Mouse (Mus musculus): ENCODE measurements around the gene Ago1. TPM values are rescaled to one million over a fixed set of nuclear protein-coding genes. Genes with fewer than 3 reads are reported as not detected.
A peak's percentile ranks its signal among the peaks of the same experiment; 100 is the strongest.

Ago1 gene
- polyA plus RNA-seq, 1 experiment from 2014 or later, result 23.4 TPM

DNA sequence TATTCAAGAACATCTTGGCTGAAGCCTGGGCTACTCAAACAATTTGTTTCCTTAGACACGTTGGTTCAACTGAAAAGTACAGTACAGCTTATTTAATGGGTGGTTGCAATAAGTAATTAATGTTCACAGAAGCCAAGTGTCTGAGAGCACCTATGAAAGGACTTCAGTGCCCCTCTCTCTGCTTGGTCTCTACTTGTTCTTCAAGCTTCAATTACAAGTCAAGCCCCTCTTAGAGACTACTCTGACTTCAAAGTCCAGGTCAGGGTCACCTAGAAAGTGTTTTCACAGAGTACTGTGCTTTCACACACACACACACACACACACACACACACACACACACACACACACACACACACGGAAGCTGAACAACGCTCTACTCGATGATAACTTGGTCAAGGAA is 25.0 kb upstream of the Ago1 start:
- no peaks in the 10 kb centered on the region for H3K27me3 ChIP-seq
- H3K4me1 ChIP-seq, result no peaks in the 10 kb centered on the region
- H3K27ac ChIP-seq, result no peak overlapping the region
- WGBS, result 93% methylated on average over 4 of the region's 4 CpGs
- no peak overlapping the region for H3K4me2 ChIP-seq
- no peaks in the 10 kb centered on the region for H3K9me3 ChIP-seq
- no peak overlapping the region for H3K9ac ChIP-seq
- peaks cover 10% of the 10 kb centered on the region for H3K36me3 ChIP-seq (replicated peaks)
- H3K4me3 ChIP-seq (replicated peaks), result no peak overlapping the region
- ATAC-seq (ENCODE audit: low FRiP score), result no peak

DNA sequence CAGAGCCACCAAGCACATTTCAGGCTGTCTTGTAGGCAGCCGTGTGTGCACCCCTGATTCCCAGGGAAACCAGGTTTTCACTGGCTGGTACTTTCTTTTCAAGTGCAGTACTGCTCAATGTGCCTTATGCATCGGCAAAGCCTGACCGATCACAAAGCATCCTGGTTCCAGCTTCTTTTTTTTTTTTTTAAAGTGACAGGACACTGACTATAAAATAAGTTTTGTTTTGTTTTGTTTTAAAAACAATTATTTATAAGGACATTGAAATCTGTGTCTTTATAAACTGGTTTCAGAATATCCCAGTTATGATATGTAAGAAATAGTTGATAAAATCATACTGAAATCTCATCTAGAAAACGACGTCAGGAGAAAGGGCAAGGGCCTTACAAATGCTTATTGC is 23.6 kb upstream of the Ago1 start:
- Histone ChIP-seq H3K36me3 (replicated peaks) (peaks cover 10% of the 10 kb centered on the region), H3K9ac (no peak overlapping the region), H3K9me3 (no peaks in the 10 kb centered on the region), H3K4me1 (no peaks in the 10 kb centered on the region), H3K27ac (no peak overlapping the region), H3K27me3 (no peaks in the 10 kb centered on the region), H3K4me3 (replicated peaks) (no peak overlapping the region), H3K4me2 (no peak overlapping the region)
- 45% methylated on average over 5 of the region's 5 CpGs for WGBS
- no peak for ATAC-seq (ENCODE audit: low FRiP score)

DNA sequence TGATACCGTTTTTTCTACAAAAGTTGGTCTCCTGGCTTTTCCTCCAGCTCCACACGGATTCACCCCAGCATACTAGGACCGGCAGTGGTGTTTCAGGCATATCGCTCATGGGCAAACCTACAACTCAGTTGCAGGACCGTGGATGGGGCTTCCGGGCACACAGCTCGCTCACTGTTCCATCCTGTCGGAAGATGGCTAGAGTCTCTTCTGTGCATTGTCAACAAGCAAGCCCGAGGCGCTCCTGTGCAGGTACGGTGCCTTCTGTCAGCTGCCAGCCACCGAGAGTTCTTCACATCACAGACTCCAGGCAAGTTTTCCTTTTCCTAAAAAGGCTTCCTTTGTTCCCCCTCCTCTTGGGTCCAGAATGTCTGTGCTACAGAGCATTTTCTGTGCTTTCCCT is 22.3 kb upstream of the Ago1 start:
- H3K4me3 ChIP-seq (replicated peaks), result no peak overlapping the region
- H3K4me1 ChIP-seq, result no peaks in the 10 kb centered on the region
- ATAC-seq (ENCODE audit: low FRiP score), result no peak
- H3K36me3 ChIP-seq (replicated peaks), result 0 out of 2 replicates have a peak, but pooled peaks cover 10% of the 10 kb centered on the region
- no peak overlapping the region for H3K9ac ChIP-seq
- 88% methylated on average over 12 of the region's 12 CpGs for WGBS
- H3K27me3 ChIP-seq, result no peaks in the 10 kb centered on the region
- H3K27ac ChIP-seq, result no peak overlapping the region
- no peaks in the 10 kb centered on the region for H3K9me3 ChIP-seq
- H3K4me2 ChIP-seq, result no peak overlapping the region

DNA sequence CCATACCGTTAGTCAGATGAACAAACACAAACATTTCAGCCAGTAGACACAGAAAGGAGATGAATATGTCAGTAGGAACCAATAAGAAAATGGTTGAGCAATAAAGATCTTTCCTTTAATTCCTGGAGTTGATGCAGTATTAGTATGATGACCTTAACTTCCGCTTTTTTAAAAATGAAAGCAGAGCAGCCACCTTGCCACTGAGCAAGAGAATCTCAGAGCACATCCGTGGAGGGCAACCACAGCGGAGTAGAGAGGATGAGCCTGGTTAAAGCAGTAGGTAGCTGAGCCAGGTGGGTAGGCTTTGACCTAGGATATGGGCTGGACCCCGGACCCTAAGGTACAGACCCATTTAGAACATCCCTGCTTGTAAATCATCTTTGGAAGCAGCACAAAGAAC is 21.4 kb upstream of the Ago1 start:
- no peaks in the 10 kb centered on the region for H3K4me1 ChIP-seq

DNA sequence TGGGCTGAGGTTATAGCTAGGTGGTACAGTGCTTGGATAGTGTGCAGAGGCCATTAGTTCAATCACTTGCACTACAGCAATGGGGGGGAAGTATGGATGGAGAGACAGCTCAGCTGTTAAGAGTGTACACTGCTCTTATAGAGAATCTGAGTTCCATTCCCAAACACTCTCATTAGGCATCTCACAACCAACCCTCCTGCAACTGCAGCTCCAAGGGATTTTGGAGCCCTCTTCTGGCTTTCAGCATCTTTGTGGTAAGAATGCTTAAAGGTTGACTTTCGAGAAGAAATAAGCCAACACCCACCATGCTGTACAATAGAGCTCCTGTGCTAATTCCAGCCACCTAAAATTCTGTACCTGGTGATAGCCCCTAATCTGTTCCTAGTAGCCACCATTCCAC is 17.8 kb upstream of the Ago1 start:
- 88% methylated on average over 1 of the region's 1 CpGs for WGBS
- no peaks in the 10 kb centered on the region for H3K4me1 ChIP-seq

More for the DNA sequence above, 21.4 kb upstream of the Ago1 start:
- H3K4me3 ChIP-seq (replicated peaks), result no peak overlapping the region
- ATAC-seq (ENCODE audit: low FRiP score), result no peak
- no peaks in the 10 kb centered on the region for H3K9me3 ChIP-seq
- 91% methylated on average over 5 of the region's 5 CpGs for WGBS
- H3K36me3 ChIP-seq (replicated peaks), result 0 out of 2 replicates have a peak, but pooled peaks cover 4% of the 10 kb centered on the region
- H3K4me2 ChIP-seq, result no peak overlapping the region
- H3K9ac ChIP-seq, result no peak overlapping the region
- no peaks in the 10 kb centered on the region for H3K27me3 ChIP-seq
- H3K27ac ChIP-seq, result no peak overlapping the region

DNA sequence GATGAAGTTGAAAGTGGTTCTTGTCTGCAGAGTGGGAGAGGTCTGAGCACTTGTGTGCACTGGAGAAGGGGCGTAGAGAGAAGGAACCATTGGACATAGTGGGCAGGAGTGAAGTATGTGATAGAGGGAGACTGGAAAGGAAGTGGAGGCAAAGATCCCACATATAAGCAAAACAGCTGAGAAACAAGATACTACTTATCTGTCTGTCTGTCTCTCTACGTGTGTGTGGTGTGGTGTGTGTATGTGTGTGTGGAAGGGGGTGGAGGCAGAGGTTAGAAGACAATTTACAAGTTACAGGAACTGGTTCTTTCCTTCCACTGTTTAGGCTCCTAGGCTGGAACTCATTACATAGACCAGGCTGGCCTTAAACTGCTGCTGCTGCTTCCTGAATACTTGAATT is 16.7 kb upstream of the Ago1 start:
- Histone ChIP-seq H3K27ac (no peak overlapping the region), H3K4me3 (replicated peaks) (no peak overlapping the region), H3K9me3 (no peaks in the 10 kb centered on the region), H3K4me1 (no peaks in the 10 kb centered on the region), H3K4me2 (no peak overlapping the region), H3K9ac (no peak overlapping the region), H3K27me3 (no peaks in the 10 kb centered on the region), H3K36me3 (replicated peaks) (no peaks in the 10 kb centered on the region)
- ATAC-seq (ENCODE audit: low FRiP score), result no peak
- WGBS, result 100% methylated on average over 2 of the region's 2 CpGs

More for the DNA sequence above, 17.8 kb upstream of the Ago1 start:
- ATAC-seq (ENCODE audit: low FRiP score), result no peak
- Histone ChIP-seq H3K4me2 (no peak overlapping the region), H3K27ac (no peak overlapping the region), H3K9me3 (no peaks in the 10 kb centered on the region), H3K27me3 (no peaks in the 10 kb centered on the region), H3K4me3 (replicated peaks) (no peak overlapping the region), H3K9ac (no peak overlapping the region), H3K36me3 (replicated peaks) (no peaks in the 10 kb centered on the region)

DNA sequence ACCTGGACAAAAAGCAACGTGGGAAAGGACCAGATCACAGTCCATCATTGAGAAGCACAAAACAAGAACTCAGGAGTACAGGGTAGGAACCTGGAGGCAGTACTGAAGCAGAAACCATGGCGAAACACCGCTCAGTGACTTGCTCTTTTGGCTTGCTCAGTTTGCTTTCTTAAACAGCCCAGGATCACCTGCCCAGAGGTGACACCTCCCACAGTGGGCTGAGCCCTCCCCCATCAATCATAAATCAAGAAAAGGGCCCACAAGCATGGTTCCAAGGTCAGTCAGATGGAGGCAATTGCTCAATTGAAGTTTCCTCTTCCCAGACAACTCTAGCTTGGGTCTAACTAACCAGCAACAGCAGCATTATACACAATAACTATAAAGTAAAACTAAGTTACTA is 15.5 kb upstream of the Ago1 start:
- Histone ChIP-seq H3K4me3 (replicated peaks) (no peak overlapping the region), H3K36me3 (replicated peaks) (no peaks in the 10 kb centered on the region), H3K9ac (no peak overlapping the region), H3K4me2 (no peak overlapping the region), H3K27ac (no peak overlapping the region), H3K27me3 (no peaks in the 10 kb centered on the region), H3K9me3 (no peaks in the 10 kb centered on the region), H3K4me1 (no peaks in the 10 kb centered on the region)
- ATAC-seq (ENCODE audit: low FRiP score), result no peak
- WGBS, result 89% methylated on average over 3 of the region's 3 CpGs

DNA sequence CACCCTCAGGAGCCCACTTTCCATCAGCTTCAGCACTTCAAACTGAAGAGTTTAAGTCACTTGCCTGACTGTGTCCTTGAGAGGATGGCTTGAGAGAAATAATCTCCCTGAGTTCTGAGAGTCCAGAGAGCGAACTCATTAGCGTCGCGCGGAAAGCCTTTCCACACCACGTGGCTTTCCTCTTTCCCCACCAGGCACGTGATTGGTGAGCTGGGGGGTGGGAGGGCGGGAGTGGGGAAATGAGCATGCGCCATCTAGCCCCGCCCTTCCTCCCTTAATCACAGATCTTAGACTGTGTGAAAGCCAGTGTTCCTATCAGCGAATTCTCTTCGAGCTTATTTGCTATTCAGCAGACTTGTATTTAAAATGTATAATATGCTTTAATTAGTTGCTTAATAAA is 14.6 kb upstream of the Ago1 start:
- Histone ChIP-seq H3K9ac (no peak overlapping the region), H3K27ac (no peak overlapping the region), H3K36me3 (replicated peaks) (no peaks in the 10 kb centered on the region), H3K9me3 (no peaks in the 10 kb centered on the region), H3K4me1 (no peaks in the 10 kb centered on the region), H3K4me3 (replicated peaks) (no peak overlapping the region), H3K4me2 (no peak overlapping the region), H3K27me3 (no peaks in the 10 kb centered on the region)
- WGBS, result 76% methylated on average over 12 of the region's 12 CpGs
- ATAC-seq (ENCODE audit: low FRiP score), result no peak

- Histone ChIP-seq H3K4me3 (replicated peaks) (no peak overlapping the region), H3K27ac (no peak overlapping the region), H3K27me3 (no peaks in the 10 kb centered on the region), H3K36me3 (replicated peaks) (no peaks in the 10 kb centered on the region), H3K4me2 (no peak overlapping the region), H3K9me3 (no peaks in the 10 kb centered on the region), H3K4me1 (no peaks in the 10 kb centered on the region), H3K9ac (no peak overlapping the region)
- no peak for ATAC-seq (ENCODE audit: low FRiP score)
- WGBS, result 95% methylated on average over 5 of the region's 5 CpGs
Measured at GRCm38 (mm10) chr4:126481461-126481860, 13.1 kb upstream of the Ago1 start.

DNA sequence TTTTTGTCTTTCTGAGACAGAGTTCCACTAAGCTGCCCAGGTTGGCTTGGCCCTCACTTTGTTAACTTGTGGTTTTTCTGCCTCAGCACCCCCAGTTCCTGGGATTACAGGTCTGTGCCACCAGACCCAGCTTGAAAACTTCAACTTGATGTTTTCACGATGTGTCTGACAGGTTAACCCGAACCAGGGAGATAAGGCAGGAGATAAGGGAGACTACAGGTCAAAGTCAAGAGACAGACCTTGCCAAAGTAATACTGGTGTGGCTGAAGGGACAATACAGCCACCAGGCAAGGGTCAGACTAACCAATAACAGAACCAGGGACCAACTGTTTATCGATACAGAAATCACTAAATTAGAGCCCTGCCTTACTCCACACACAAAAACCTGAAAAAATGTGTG is 11.9 kb upstream of the Ago1 start:
- WGBS, result 85% methylated on average over 3 of the region's 3 CpGs
- H3K36me3 ChIP-seq (replicated peaks), result no peaks in the 10 kb centered on the region

DNA sequence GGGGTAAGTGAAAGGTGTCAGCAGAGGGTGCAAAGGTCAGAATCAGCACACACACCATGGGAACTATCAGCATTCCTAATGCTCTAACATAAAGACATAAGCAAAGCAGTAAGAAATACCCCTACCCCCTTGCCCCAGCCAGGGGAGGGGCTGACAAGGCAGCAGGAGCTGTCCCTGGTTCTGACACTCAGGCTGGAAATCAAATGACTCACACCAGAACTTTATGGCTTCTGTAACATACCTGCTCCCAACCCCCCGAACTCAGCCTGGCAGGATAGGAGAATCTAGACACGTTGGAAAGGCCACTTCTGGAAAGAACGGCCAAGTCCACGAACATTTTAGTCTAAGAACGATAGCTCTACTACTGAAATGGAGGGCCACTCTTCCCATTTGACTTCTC is 4.6 kb upstream of the Ago1 start:
- Histone ChIP-seq H3K4me1 (peaks cover 5% of the 10 kb centered on the region), H3K27ac (no peak overlapping the region), H3K9me3 (no peaks in the 10 kb centered on the region), H3K4me3 (replicated peaks) (no peak overlapping the region), H3K9ac (no peak overlapping the region), H3K27me3 (no peaks in the 10 kb centered on the region), H3K4me2 (no peak overlapping the region), H3K36me3 (replicated peaks) (no peaks in the 10 kb centered on the region)
- 57% methylated on average over 5 of the region's 5 CpGs for WGBS
- no peak for ATAC-seq (ENCODE audit: low FRiP score)

More for the DNA sequence above, 11.9 kb upstream of the Ago1 start:
- Histone ChIP-seq H3K4me1 (no peaks in the 10 kb centered on the region), H3K9ac (no peak overlapping the region), H3K27me3 (no peaks in the 10 kb centered on the region), H3K27ac (no peak overlapping the region), H3K4me3 (replicated peaks) (no peak overlapping the region), H3K4me2 (no peak overlapping the region), H3K9me3 (no peaks in the 10 kb centered on the region)
- ATAC-seq (ENCODE audit: low FRiP score), result no peak

GRCm38 (mm10) chr4:126469334-126469733 is 951 bp upstream of the Ago1 start:
- 86% methylated on average over 1 of the region's 1 CpGs for WGBS
- no peaks in the 10 kb centered on the region for H3K9me3 ChIP-seq
- H3K27ac ChIP-seq, result no peak overlapping the region
- no peaks in the 10 kb centered on the region for H3K36me3 ChIP-seq (replicated peaks)
- peaks cover 38% of the 10 kb centered on the region for H3K4me1 ChIP-seq
- no peak overlapping the region for H3K9ac ChIP-seq
- H3K4me3 ChIP-seq (replicated peaks), result no peak overlapping the region
- no peaks in the 10 kb centered on the region for H3K27me3 ChIP-seq
- no peak for ATAC-seq (ENCODE audit: low FRiP score)
- H3K4me2 ChIP-seq, result no peak overlapping the region

GRCm38 (mm10) chr4:126468925-126469324 is 542 bp upstream of the Ago1 start:
- Histone ChIP-seq H3K27me3 (no peaks in the 10 kb centered on the region), H3K36me3 (replicated peaks) (no peaks in the 10 kb centered on the region), H3K4me1 (peaks cover 42% of the 10 kb centered on the region), H3K9ac (peak overlapping the region; percentile 56), H3K27ac (peak overlapping the region; percentile 99), H3K4me3 (replicated peaks) (peak overlapping the region; percentile 91), H3K9me3 (no peaks in the 10 kb centered on the region), H3K4me2 (peak overlapping the region; percentile 74)
- no peak for ATAC-seq (ENCODE audit: low FRiP score)
- 7% methylated on average over 8 of the region's 8 CpGs for WGBS

All from forebrain, embryonic 12.5 days (tissue).